Mouse (Mus musculus) fibroblast of lung, adult 2 months (primary cell): ENCODE results near the gene Prkar1b.
A peak's percentile ranks its signal among the peaks of the same experiment; 100 is the strongest.

Experiments used
- DNase-seq: peaks from one replicate; pipeline ENCODE4 v3.0.0-alpha.2; 2011; ENCODE audit warnings: low read depth

Prkar1b gene

DNA sequence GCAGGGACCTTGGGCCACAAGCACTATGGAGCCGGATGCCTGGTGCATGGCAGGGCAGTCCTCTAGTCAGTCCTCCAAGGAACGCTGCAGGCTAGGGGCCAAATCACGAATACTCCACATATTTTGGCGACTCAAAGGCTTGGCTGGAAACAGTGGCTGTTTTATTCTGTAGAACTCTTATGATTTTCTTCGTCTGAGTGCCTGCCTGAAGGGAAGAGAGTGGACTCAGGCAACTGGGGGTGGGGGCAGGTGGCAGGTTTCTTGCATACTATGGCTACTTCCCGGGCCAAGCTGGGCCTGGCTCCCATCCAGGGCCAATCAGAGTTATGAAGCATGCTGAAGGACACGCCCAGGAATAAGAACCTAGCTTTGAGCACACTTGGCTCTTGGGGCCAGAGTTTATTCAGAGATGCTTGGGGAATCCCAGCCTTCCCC, 179.7 kb downstream of the Prkar1b start:
- DNase-seq, result peak; percentile 60
